Mouse (Mus musculus) liver, adult 2 months (tissue): ENCODE data around the gene Pla2g4e.

Experiments used
- CTCF ChIP-seq: fragments of 200-500 bp; IDR thresholded peaks from 2 replicates; pipeline ENCODE4 v1.5.1; 2011; ENCODE audit warnings: low read depth, low read length, control low read depth
- POLR2A ChIP-seq: fragments of 200-500 bp; IDR thresholded peaks from 2 replicates; pipeline ENCODE4 v1.6.1; 2011; ENCODE audit warnings: low read length, control low read depth; ENCODE audit not compliant: insufficient read depth; ENCODE audit errors: extremely low read depth

DNA sequence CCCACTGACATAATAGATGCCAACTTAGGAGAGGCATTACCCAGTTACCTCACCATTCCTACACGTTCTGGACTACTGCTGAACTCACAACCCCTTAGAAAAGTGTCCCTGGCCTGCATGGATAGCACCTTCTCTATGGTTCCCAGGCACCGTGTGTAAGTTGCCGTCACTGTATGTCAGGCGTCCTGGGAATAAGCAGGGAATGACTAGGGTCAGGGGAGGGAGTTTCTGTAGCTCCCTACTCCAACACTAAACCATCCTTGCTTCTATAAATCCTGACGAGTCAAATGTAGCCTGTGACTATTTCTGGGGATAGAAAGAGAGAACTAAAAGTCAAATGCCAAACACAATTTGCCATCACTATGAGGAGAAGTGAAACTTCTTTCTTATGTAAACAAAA, 107.9 kb downstream of the Pla2g4e start:
- TF ChIP-seq CTCF (no peak), POLR2A (no peak)
